Mouse (Mus musculus) small intestine, adult 2 months (tissue): ENCODE data around the gene Fam71e2. TPM values are rescaled to one million over a fixed set of nuclear protein-coding genes. Genes with fewer than 3 reads are reported as not detected.

Experiments used
- H3K27ac ChIP-seq: fragments of 200-500 bp; 2 replicates; pipeline ENCODE4 v1.5.1; 2012; ENCODE audit warnings: low read depth, low read length, control low read depth, inconsistent platforms; ENCODE audit not compliant: insufficient read depth
- H3K27me3 ChIP-seq: fragments of 200-500 bp; 2 replicates; pipeline ENCODE4 v1.6.1; 2012; ENCODE audit warnings: mild to moderate bottlenecking, moderate library complexity, low read length, inconsistent platforms; ENCODE audit not compliant: control insufficient read depth, insufficient read depth
- H3K36me3 ChIP-seq: fragments of 200-500 bp; 2 replicates; pipeline ENCODE4 v1.6.1; 2012; ENCODE audit warnings: mild to moderate bottlenecking, low read length, control low read depth, inconsistent platforms; ENCODE audit not compliant: control insufficient read depth, insufficient read depth
- H3K4me1 ChIP-seq: fragments of 200-500 bp; 2 replicates; pipeline ENCODE4 v1.6.1; 2012; ENCODE audit warnings: low read length, inconsistent platforms, mixed read lengths; ENCODE audit not compliant: control insufficient read depth, insufficient read depth, insufficient read length
- H3K4me3 ChIP-seq: fragments of 200-500 bp; 2 replicates; pipeline ENCODE4 v1.5.1; 2012; ENCODE audit warnings: low read depth, mild to moderate bottlenecking, control low read depth, inconsistent platforms, low read length, moderate library complexity
- CTCF ChIP-seq: fragments of 200-500 bp; IDR thresholded peaks from 2 replicates; pipeline ENCODE4 v1.5.1; 2012; ENCODE audit warnings: low read depth, mild to moderate bottlenecking, control low read depth, inconsistent platforms, low read length, moderate library complexity, mixed read lengths; ENCODE audit not compliant: insufficient replicate concordance, insufficient read length; ENCODE audit errors: extremely low read depth
- POLR2A ChIP-seq: fragments of 200-500 bp; IDR thresholded peaks from 2 replicates; pipeline ENCODE4 v1.6.1; 2012; ENCODE audit warnings: low read depth, mild to moderate bottlenecking, control low read depth, inconsistent platforms, low read length, moderate library complexity
- WGBS: fragments of 180-500 bp; shearing (Covaris S2); methylation state at CpG from one replicate; pipeline ENCODE4 v1.1.7; 2018; 5-methylcytosine and 5-hydroxymethylcytosine counted together
- polyA plus RNA-seq: library from polyadenylated mRNA; depleted of rRNA; stranded (reverse); fragments of >200 nt; gene quantifications from 2 replicates; pipeline ENCODE4 v1.2.3, GENCODE M21; 2012

Fam71e2 gene
- polyA plus RNA-seq, 1 experiment, result not detected

DNA sequence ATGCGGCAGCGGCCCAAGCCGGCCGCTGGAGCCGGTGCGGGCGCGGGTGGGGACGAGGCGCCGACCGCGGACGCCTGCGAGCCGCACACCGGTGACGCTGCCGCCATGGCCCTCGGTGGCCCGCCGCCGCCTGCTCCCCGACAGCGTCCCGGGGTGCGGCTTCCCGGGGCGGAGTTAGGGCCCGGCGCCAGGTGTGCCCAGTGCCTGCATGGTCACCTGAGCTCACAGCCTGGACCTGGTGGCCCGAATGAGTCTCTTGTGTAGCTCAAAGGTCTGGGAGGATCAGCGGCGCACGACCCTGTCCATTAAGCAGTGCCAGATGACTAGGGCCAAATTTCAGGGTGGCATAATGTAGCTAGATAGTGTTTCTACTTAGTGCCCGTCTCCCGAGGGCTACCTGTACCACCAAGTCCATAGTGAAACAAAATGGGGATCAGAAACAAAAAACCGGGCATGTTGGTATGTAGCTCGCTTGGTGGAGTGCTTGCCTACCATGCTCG lies 18.4 kb upstream of the Fam71e2 start, which contains the start of gene Tmem238:
Gene Tmem238, minus strand, starts transcription at position 221 of the 500 bp plus-strand sequence.
- Histone ChIP-seq H3K27me3 (no peaks in the 10 kb centered on the region), H3K27ac (peak within 1 kb of the TSS; percentile 84), H3K4me1 (peaks cover 7% of the 10 kb centered on the region; the same call in 1 of the 2 replicates), H3K4me3 (peak within 1 kb of the TSS; percentile 81), H3K36me3 (peaks cover 9% of the 10 kb centered on the region)
- 4% methylated on average over 40 of the region's 40 CpGs for WGBS
- TF ChIP-seq CTCF (no peak), POLR2A (no peak; the same call in none of the 2 replicates)

DNA sequence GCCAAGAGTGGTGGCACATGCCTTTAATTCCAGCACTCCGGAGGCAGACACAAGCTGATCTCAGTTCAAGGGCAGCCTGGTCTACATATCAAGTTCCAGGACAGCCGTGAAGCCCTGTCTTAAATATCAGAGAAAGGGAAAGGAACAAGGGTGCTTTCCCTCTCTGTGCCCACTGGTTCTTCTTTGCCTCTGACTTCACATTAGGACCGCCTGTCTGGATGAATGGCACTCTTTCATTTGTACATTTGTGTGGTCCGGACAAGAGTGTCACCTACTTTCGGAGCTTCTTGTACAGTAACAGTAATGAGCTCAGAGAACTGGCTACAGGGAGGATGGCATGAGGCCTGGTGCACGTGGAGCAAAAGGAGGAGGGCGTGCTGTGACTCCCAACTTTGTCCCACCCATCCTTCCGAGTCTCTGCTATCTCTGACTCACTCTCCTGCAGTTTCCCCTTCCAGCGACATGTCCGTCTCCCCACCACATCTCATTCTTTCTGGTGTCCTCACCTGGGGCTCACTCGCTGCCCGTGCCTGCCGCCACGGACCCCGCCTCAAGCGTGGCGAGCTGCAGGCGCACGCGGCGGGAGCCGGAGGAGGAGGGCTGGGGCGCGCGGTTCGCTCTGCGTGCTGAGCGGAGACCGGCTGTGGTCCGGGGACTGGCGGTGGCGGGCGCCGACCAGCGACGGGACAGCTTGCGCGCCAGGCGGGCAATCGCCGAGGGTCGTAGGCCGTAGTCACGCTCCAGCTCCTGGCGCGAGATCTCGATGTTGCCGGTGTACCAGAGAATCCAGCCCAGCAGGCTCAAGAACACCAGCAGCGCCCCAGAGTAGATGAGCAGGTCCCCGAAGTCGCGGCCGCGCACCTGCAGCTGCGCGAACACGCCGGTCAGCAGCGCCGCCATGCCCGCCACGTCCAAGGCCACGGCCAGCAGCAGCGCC lies 17.7 kb upstream of the Fam71e2 start:
- Histone ChIP-seq H3K27ac (peak overlapping the region; percentile 77), H3K4me1 (peaks cover 7% of the 10 kb centered on the region; the same call in 1 of the 2 replicates), H3K27me3 (no peaks in the 10 kb centered on the region), H3K4me3 (peak overlapping the region; percentile 81), H3K36me3 (peaks cover 8% of the 10 kb centered on the region)
- TF ChIP-seq POLR2A (no peak), CTCF (no peak)
- 1% methylated on average over 64 of the region's 64 CpGs for WGBS

DNA sequence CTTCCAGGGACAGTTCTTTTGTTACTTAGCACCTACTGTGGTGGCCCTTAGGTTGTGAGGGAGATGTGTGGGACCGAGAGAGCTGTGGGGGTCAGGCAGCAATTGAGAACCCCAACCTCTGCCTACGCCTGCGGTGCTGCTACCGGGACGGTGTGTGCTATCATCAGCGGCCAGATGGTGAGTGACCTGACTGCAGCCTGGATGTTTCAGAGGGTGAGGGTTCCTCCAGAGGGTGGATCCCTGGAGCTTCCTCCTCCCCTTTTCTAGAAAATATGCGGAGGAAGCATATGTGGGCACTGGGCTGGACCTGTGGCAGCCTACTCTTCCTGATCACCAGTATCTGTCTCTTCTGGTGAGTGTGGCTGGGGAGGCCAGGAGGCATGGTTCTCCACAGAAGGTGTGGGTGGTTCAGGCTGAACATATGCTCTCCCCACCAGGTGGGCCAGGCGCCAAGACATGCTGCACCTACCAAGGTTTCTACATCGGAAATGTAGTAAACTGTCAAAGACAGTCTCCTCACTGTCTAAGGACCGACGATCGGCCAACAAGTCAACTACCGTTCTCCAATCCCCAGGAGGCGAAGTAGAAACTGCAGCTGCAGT lies 12.7 kb upstream of the Fam71e2 start:
- Histone ChIP-seq H3K36me3 (peaks cover 8% of the 10 kb centered on the region), H3K4me3 (no peak overlapping the region), H3K27me3 (peaks cover 6% of the 10 kb centered on the region; the same call in 1 of the 2 replicates), H3K4me1 (no peaks in the 10 kb centered on the region; the same call in 1 of the 2 replicates), H3K27ac (no peak overlapping the region)
- TF ChIP-seq CTCF (no peak), POLR2A (no peak)
- WGBS, result 87% methylated on average over 14 of the region's 14 CpGs

DNA sequence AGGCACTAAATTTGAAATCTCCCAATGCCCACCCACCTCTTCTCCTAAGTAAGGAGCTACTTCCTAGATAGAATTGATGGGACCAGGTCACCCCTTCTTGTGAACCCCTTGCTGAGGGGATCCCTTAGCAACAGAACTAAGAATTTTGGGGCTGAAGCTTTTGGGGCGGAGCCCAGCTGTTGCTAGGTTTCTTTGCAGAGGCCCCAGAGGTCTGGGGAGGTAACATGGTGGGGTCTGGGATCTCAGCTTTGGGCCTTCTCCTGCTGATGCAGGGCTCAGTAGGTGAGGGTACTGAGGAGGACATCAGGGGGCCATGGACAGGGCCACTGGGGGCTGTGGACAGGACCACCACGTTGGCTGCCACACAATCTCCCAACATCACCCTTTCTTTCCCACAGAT lies 11.7 kb upstream of the Fam71e2 start, which contains the start of the genes Il11 and Tmem190:
Gene Il11, minus strand, starts transcription at position 101 of the 400 bp plus-strand sequence.
Gene Tmem190, plus strand, starts transcription at position 179 of the 400 bp plus-strand sequence.
- Histone ChIP-seq H3K27me3 (peaks cover 12% of the 10 kb centered on the region), H3K27ac (no peak within 1 kb of the TSS), H3K4me1 (no peaks in the 10 kb centered on the region), H3K4me3 (no peak within 1 kb of the TSS), H3K36me3 (peaks cover 8% of the 10 kb centered on the region)
- 73% methylated on average over 2 of the region's 2 CpGs for WGBS
- TF ChIP-seq CTCF (no peak), POLR2A (no peak)

DNA sequence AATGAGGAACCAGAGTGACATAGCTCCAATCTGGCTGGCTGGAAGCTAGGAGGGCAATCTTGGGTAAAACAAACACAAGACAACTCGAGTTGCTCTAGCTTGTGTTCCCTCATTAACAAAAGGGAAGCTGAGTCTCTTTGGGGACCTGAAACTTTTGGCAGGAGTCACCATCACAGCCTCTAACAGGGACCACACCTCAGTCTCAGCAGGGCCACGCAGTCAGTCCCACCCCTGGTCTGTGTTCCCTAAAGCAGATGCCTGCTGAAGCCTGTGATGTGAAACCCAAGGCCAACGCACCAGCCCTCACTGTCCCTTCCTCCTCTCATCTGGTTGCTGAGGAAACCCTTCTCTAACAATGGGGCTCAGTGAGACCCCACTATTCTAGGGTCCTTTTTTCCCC lies 11.0 kb upstream of the Fam71e2 start:
- Histone ChIP-seq H3K27me3 (peaks cover 18% of the 10 kb centered on the region), H3K4me1 (no peaks in the 10 kb centered on the region; the same call in 1 of the 2 replicates), H3K27ac (no peak overlapping the region), H3K4me3 (no peak overlapping the region), H3K36me3 (peaks cover 8% of the 10 kb centered on the region)
- WGBS, result 32% methylated on average over 3 of the region's 3 CpGs
- TF ChIP-seq CTCF (no peak), POLR2A (no peak)

DNA sequence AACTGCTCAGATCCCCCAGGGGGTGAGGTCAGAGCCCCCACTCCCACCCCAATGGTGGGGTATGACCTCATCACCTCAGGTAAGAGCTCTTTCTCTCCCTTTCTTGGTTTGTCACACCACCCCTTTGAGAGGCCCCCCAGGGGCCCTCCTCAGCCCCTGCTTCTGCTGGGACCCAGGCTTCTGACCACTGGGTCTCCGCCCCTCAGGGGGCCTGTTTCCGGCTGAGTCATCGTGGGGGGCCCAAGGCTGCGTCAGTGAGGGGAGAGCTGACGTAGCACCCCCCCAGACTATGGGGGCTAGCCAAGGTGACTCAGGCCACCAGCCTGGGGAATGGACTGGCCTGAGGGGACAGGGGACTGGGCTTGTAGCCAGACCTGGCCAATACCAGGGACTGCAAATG lies 8.8 kb upstream of the Fam71e2 start:
- TF ChIP-seq POLR2A (no peak), CTCF (no peak)
- Histone ChIP-seq H3K4me3 (no peak overlapping the region), H3K36me3 (peaks cover 5% of the 10 kb centered on the region), H3K27ac (no peak overlapping the region), H3K4me1 (no peaks in the 10 kb centered on the region; the same call in none of the 2 replicates), H3K27me3 (peaks cover 35% of the 10 kb centered on the region)
- 26% methylated on average over 5 of the region's 5 CpGs for WGBS
